Mouse (Mus musculus) neural tube, embryonic 11.5 days (tissue): ENCODE data around the gene Borcs6. TPM values are rescaled to one million over a fixed set of nuclear protein-coding genes. Genes with fewer than 3 reads are reported as not detected.
"Not testable (repeated sequence)": the region's sequence is repeated elsewhere in the genome, so short reads cannot be mapped to it uniquely, and the experiment has no call there.

Source experiments
- ATAC-seq: fragments of 200-750 bp; cut with Nextera tagmentation; 2 replicates; pipeline ENCODE4 v1.8.0; 2017; ENCODE audit warnings: moderate number of reproducible peaks, mild to moderate bottlenecking, moderate TSS enrichment, moderate library complexity; ENCODE audit not compliant: insufficient read depth, low FRiP score, low TSS enrichment
- DNase-seq: peaks from one replicate; pipeline ENCODE4 v3.0.0-alpha.2; 2015; ENCODE audit warnings: low spot score
- H3K27ac ChIP-seq: fragments of 300-500 bp; sonication (generic); 2 replicates; pipeline ENCODE4 v1.5.1; 2014; ENCODE audit warnings: low read depth, mild to moderate bottlenecking, low read length
- H3K27me3 ChIP-seq: fragments of 300-500 bp; sonication (generic); 2 replicates; pipeline ENCODE4 v1.6.1; 2014; ENCODE audit warnings: mild to moderate bottlenecking, low read length, mixed read lengths; ENCODE audit not compliant: control insufficient read depth, insufficient read depth
- H3K36me3 ChIP-seq: fragments of 300-500 bp; sonication (generic); 2 replicates; pipeline ENCODE4 v1.6.1; 2014; ENCODE audit warnings: mild to moderate bottlenecking, low read length, moderate library complexity, mixed read lengths; ENCODE audit not compliant: control insufficient read depth, insufficient read depth
- H3K4me1 ChIP-seq: fragments of 300-500 bp; sonication (generic); 2 replicates; pipeline ENCODE4 v1.6.1; 2014; ENCODE audit warnings: low read length, mixed read lengths; ENCODE audit not compliant: control insufficient read depth, insufficient read depth
- H3K4me2 ChIP-seq: fragments of 300-500 bp; sonication (generic); 2 replicates; pipeline ENCODE4 v1.6.1; 2014; ENCODE audit warnings: low read depth, mild to moderate bottlenecking, moderate library complexity
- H3K4me3 ChIP-seq: fragments of 300-500 bp; sonication (generic); 2 replicates; pipeline ENCODE4 v1.5.1; 2014; ENCODE audit warnings: low read depth, low read length
- H3K9ac ChIP-seq: fragments of 300-500 bp; sonication (generic); 2 replicates; pipeline ENCODE4 v1.6.1; 2014; ENCODE audit warnings: mild to moderate bottlenecking, low read length
- H3K9me3 ChIP-seq: fragments of 300-500 bp; sonication (generic); 2 replicates; pipeline ENCODE4 v1.6.1; 2016; ENCODE audit warnings: low read length; ENCODE audit not compliant: control insufficient read depth
- WGBS: fragments of 180-500 bp; shearing (Covaris S2); extraction: QIAGEN DNeasy Blood & Tissue Kit; methylation state at CpG from one replicate; pipeline ENCODE4 v1.1.7; 2014; 5-methylcytosine and 5-hydroxymethylcytosine counted together
- polyA plus RNA-seq: library from polyadenylated mRNA; unstranded; fragments of >200 nt; fragmentation: Nextera tagmentation; extraction: Ambion mirVana; gene quantifications from 2 replicates; pipeline ENCODE4 v1.2.1, GENCODE M21; 2014

Borcs6 gene
- polyA plus RNA-seq, result 10.5 and 11.4 TPM in 2 replicates

DNA sequence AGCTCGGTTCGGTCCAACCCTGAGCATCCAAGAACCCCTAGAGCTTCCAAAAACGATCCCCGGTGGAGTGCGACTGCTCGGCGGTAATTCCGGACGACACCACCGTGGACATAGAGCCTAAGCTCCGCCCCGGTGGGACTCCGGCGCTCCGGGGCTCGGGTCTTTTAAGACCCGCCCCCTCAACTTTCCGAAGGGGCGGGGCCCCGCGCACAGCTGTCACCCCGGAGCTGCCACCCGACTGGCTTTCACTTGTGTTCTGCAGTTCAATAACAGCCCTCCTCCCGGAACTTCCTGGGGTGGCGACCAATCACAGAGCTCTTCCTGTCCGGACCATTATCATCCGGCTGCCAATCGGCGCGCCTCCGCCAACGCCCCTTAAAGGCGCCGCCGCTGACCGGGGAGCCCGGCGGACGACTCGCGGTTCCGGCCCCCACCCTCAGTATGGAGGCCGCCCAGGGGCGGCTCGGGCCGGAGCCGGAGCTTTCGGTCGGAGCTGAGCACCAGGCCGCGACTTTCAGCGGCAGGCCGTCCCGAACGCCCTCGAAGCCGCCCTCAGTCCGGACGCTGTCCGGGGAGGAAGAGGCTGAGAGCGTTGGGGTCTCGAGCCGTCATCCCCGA lies at the start of gene Borcs6:
Gene Borcs6 (plus strand): TSS at position 361 of the 618 bp plus-strand sequence.
- Histone ChIP-seq H3K4me3 (peak within 1 kb of the TSS; percentile 69), H3K4me1 (peaks cover 26% of the 10 kb centered on the region), H3K4me2 (peak within 1 kb of the TSS; percentile 98), H3K36me3 (no peaks in the 10 kb centered on the region), H3K9me3 (no peaks in the 10 kb centered on the region), H3K27me3 (no peaks in the 10 kb centered on the region), H3K27ac (peak within 1 kb of the TSS; percentile 77), H3K9ac (peak within 1 kb of the TSS; percentile 67)
- peak; percentile 97 for DNase-seq
- WGBS, result under 1% methylated on average over 58 of the region's 64 CpGs
- ATAC-seq, result peak; percentile 84

DNA sequence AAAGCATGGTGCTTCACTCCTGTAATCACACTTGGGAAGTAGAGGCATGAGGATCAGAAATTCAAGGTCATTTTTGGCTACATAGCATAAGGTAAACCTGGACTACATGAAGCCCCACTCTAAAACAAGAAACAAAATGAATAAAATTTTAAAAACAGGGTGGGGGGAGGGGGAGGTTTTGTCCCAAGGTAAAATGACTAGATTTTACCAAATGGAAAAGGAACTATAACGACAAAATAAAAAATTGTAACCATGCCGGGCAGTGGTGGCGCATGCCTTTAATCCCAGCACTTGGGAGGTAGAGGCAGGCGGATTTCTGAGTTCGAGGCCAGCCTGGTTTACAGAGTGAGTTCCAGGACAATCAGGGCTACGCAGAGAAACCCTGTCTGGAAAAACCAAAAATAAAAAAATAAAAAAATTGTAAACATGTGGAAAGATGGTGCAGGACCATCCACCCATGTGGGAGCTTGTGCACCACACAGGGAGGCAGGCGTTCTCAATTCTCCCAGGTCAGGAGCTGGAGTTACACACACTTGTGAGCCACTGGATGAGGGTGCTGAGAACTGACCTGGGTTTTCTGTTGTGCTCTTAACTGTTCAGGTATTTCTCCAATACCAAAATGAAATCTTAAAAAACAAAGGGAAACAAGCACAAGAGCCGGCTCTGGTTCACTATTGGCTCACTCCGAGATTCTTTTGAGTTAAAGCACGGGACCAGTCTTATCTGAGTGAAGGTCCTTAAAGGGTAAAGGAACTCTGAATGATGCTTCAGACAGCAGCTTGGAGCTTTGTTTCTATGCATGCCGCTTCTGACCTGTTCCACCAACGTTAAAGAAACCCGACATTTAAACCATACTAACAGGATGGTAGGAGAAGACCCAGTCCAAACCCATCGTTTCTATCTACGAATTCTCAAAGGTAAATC lies 48.9 kb upstream of the Borcs6 start:
- Histone ChIP-seq H3K36me3 (no peaks in the 10 kb centered on the region), H3K4me3 (no peak overlapping the region), H3K9ac (no peak overlapping the region), H3K4me2 (no peak overlapping the region), H3K27ac (no peak overlapping the region), H3K9me3 (no peaks in the 10 kb centered on the region), H3K27me3 (no peaks in the 10 kb centered on the region), H3K4me1 (peaks cover 8% of the 10 kb centered on the region; the same call in 1 of the 2 replicates)
- 91% methylated on average over 15 of the region's 15 CpGs for WGBS
- ATAC-seq, result no peak
- no peak for DNase-seq

DNA sequence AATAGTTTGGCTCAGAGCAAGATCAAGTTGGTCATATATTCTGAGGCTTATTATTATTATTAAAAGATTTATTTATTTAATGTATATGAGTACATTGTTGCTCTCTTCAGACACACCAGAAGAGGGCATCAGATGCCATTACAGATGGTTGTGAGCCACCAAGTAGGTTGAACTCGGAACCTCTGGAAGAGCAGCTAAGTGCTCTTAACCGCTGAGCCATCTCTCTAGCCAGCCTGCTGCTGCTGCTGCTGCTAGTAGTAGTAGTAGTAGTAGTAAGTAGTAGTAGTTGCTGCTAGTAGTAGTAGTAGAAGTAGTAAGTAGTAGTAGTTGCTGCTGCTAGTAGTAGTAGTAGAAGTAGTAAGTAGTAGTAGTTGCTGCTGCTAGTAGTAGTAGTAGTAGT lies 48.1 kb upstream of the Borcs6 start:
- not testable (repeated sequence) for H3K9me3 ChIP-seq, H3K36me3 ChIP-seq, H3K4me1 ChIP-seq, H3K9ac ChIP-seq, DNase-seq, ATAC-seq, H3K27me3 ChIP-seq, H3K27ac ChIP-seq
- Histone ChIP-seq H3K4me2 (peak overlapping the region; percentile 70), H3K4me3 (peak overlapping the region; percentile 52)
- WGBS, result 76% methylated on average over 2 of the region's 2 CpGs

DNA sequence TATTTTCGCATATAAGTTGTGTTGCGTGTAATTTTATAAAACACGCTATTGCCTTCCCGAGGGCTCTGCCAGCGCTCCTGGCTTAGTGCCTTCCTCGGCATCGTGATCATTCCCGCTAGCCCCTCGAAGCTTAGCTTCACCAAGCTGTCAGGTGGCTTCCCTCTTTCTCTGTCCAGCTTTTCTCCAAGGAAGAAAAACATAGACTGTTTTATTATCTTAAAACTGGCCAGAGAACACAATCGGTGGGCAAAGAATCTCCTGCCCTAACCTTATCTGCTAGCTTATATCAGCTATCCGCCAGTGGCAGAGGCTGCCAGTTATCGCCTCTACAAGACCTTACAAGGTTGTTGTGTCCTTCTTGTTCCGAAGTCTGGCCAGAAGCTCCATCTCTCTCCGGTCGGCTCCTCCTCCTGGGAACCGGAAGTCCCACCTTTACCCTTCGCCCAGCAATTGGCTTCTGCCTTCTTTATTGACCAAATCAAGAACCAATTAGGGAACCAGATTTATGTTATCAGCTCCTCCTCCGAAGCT lies 47.4 kb upstream of the Borcs6 start:
- H3K4me3 ChIP-seq, result peak overlapping the region; percentile 52
- no peaks in the 10 kb centered on the region for H3K9me3 ChIP-seq
- peak overlapping the region; percentile 53; the same call in 1 of the 2 replicates for H3K9ac ChIP-seq
- under 1% methylated on average over 18 of the region's 18 CpGs for WGBS
- peak overlapping the region; percentile 77 for H3K27ac ChIP-seq
- peaks cover 15% of the 10 kb centered on the region; the same call in 1 of the 2 replicates for H3K4me1 ChIP-seq
- DNase-seq (peak; percentile 83), ATAC-seq (no peak)
- H3K4me2 ChIP-seq, result peak overlapping the region; percentile 70
- no peaks in the 10 kb centered on the region for H3K36me3 ChIP-seq
- H3K27me3 ChIP-seq, result no peaks in the 10 kb centered on the region

DNA sequence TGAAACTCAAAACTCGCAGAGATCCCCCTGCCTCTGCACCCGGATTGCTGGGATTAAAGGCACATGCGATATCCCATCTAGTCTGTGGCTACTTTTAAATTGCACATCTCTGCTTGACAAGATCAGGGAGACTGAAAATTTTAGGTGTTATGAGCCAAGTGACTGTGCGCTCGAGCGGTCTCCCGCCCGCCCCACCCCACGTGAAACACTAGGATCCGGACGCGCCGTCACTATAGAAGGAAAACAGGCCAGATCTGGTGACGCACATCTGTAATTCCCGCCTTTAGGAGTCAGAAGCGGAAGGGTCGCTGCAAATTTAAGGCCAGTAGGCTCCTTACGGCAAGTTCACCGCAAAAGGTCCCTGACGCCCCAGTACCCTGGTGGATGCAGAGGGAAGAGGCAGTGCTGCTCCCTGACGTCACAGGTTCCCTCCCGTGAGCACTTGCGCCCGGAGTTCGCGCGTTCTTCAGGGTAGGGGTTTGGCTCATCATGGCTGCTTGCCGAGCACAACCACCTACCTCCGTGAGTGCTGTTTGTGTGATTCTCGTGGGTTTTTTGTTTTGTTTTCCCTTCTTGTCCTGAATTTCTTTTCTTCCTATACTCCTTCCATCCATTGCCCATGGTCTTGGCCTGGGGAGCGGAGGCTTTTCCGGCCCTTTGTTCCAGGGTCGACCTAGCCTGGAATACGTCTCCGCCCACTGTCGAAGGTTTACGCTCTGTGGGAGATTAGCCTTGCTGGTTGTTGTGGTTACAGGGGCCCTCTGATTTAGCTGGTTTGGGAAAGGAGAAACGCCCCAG lies 43.7 kb upstream of the Borcs6 start, which contains the start of gene Ctc1:
Gene Ctc1 (plus strand): TSS at position 268 of the 798 bp plus-strand sequence.
- H3K27me3 ChIP-seq, result no peaks in the 10 kb centered on the region
- peak within 1 kb of the TSS; percentile 85 for H3K9ac ChIP-seq
- H3K4me3 ChIP-seq, result peak within 1 kb of the TSS; percentile 58
- H3K4me2 ChIP-seq, result peak within 1 kb of the TSS; percentile 71
- peak within 1 kb of the TSS; percentile 24; the same call in 1 of the 2 replicates for H3K27ac ChIP-seq
- WGBS, result 6% methylated on average over 38 of the region's 38 CpGs
- peak; percentile 93 for DNase-seq
- H3K36me3 ChIP-seq, result no peaks in the 10 kb centered on the region
- ATAC-seq, result peak; percentile 94
- H3K4me1 ChIP-seq, result peaks cover 10% of the 10 kb centered on the region; the same call in 1 of the 2 replicates
- no peaks in the 10 kb centered on the region for H3K9me3 ChIP-seq

DNA sequence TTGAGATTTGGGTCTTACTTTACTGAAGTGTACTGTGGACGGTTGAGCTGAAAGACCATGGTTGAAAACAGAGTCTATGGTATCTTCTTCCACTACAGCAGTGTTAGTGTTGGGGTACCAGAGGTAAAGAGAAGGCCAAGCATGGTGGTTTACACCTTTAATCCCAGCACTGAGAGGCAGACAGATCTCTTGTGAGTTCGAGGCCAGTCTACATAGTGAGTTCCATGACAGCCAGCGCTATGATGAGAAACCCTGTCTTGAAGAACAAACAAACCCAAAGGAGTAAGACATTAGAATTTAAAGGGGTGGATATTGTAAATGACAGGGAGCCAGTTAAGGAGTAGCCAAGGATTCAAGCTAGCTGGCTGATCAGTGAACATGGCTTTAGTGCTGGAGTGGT lies 42.8 kb upstream of the Borcs6 start:
- Histone ChIP-seq H3K9me3 (no peaks in the 10 kb centered on the region), H3K27ac (no peak overlapping the region; the same call in 1 of the 2 replicates)
- no peak for DNase-seq

DNA sequence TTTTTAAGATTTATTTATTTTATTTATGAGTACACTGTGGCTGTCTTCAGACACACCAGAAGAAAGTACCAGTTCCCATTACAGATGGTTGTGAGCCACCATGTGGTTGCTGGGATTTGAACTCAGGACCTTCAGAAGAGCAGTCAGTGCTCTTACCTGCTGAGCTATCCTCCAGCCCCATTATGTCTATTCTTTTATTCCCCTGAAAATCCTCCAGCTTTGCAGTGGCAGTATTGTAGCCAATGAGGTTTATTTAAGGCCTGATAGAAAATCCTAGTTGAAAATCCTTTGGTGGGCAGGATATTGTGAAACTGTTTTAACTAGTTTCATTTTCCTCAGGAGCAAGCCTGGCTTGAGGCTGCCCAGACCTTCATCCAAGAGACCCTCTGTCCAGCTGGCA lies 38.8 kb upstream of the Borcs6 start:
- ATAC-seq (no peak), DNase-seq (no peak)
- Histone ChIP-seq H3K4me1 (0 out of 2 replicates have a peak, but pooled peaks cover 7% of the 10 kb centered on the region), H3K27ac (no peak overlapping the region), H3K9me3 (no peaks in the 10 kb centered on the region), H3K4me2 (no peak overlapping the region), H3K4me3 (no peak overlapping the region), H3K9ac (no peak overlapping the region), H3K27me3 (no peaks in the 10 kb centered on the region), H3K36me3 (peaks cover 18% of the 10 kb centered on the region)

More for the DNA sequence above, 42.8 kb upstream of the Borcs6 start:
- Histone ChIP-seq H3K36me3 (no peaks in the 10 kb centered on the region), H3K4me3 (peak overlapping the region; percentile 58), H3K9ac (peak overlapping the region; percentile 85), H3K27me3 (no peaks in the 10 kb centered on the region), H3K4me1 (0 out of 2 replicates have a peak, but pooled peaks cover 7% of the 10 kb centered on the region), H3K4me2 (peak overlapping the region; percentile 71)
- no peak for ATAC-seq
- 72% methylated on average over 3 of the region's 3 CpGs for WGBS

DNA sequence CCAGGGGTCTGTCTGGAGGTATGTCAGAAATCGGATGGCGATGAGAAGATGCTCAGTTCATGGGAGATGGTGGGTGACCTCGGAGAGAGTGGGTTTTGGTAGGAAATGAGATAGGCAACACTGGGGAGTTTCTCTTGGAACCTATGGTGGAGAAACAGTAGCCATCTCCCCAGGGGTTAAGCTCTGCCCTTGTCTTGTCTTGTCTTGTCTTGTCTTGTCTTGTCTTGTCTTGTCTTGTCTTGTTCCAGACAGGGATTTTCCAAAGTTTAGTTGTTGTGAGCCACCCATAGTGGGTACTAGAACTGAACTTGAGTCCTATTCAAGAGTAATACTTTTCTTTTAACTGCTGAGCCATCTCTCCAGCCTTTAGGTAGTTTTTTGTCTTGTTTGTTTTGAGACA lies 33.0 kb upstream of the Borcs6 start:
- 96% methylated on average over 3 of the region's 3 CpGs for WGBS
- H3K4me1 ChIP-seq, result no peaks in the 10 kb centered on the region
- no peak overlapping the region for H3K27ac ChIP-seq
- no peaks in the 10 kb centered on the region for H3K9me3 ChIP-seq
- H3K36me3 ChIP-seq, result peaks cover 43% of the 10 kb centered on the region
- H3K9ac ChIP-seq, result no peak overlapping the region
- H3K4me3 ChIP-seq, result no peak overlapping the region
- DNase-seq, result no peak
- no peaks in the 10 kb centered on the region for H3K27me3 ChIP-seq
- no peak overlapping the region for H3K4me2 ChIP-seq
- ATAC-seq, result no peak
